Mouse (Mus musculus) limb, embryonic 12.5 days (tissue): ENCODE measurements around the gene Kcna7. TPM values are rescaled to one million over a fixed set of nuclear protein-coding genes. Genes with fewer than 3 reads are reported as not detected.

ENCODE experiments used
- ATAC-seq: fragments of 200-750 bp; cut with Nextera tagmentation; 2 replicates; pipeline ENCODE4 v1.8.0; 2017; ENCODE audit warnings: low read depth, moderate TSS enrichment; ENCODE audit not compliant: insufficient number of reproducible peaks, insufficient read depth, low FRiP score, low TSS enrichment
- H3K27ac ChIP-seq: fragments of 300-500 bp; sonication (generic); 2 replicates; pipeline ENCODE4 v1.5.1; 2016; ENCODE audit warnings: mild to moderate bottlenecking, moderate library complexity
- H3K27me3 ChIP-seq: fragments of 300-500 bp; sonication (generic); 2 replicates; pipeline ENCODE4 v1.6.1; 2016; ENCODE audit warnings: mild to moderate bottlenecking, moderate library complexity
- H3K36me3 ChIP-seq: fragments of 300-500 bp; sonication (generic); 2 replicates; pipeline ENCODE4 v1.6.1; 2016; ENCODE audit warnings: mild to moderate bottlenecking, moderate library complexity
- H3K4me1 ChIP-seq: fragments of 300-500 bp; sonication (generic); replicated peaks from 2 replicates; pipeline ENCODE4 v1.6.1; 2016
- H3K4me2 ChIP-seq: fragments of 300-500 bp; sonication (generic); 2 replicates; pipeline ENCODE4 v1.6.1; 2016; ENCODE audit warnings: mild to moderate bottlenecking, moderate library complexity
- H3K4me3 ChIP-seq: fragments of 300-500 bp; sonication (generic); replicated peaks from 2 replicates; pipeline ENCODE4 v1.5.1; 2016; ENCODE audit warnings: mild to moderate bottlenecking
- H3K9ac ChIP-seq: fragments of 300-500 bp; sonication (generic); replicated peaks from 2 replicates; pipeline ENCODE4 v1.6.1; 2016; ENCODE audit warnings: mild to moderate bottlenecking, moderate library complexity
- H3K9me3 ChIP-seq: fragments of 300-500 bp; sonication (generic); 2 replicates; pipeline ENCODE4 v1.6.1; 2016; ENCODE audit warnings: mild to moderate bottlenecking, moderate library complexity
- WGBS: fragments of 180-500 bp; shearing (Covaris S2); methylation state at CpG from one replicate; pipeline ENCODE4 v1.1.7; 2016; 5-methylcytosine and 5-hydroxymethylcytosine counted together
- polyA plus RNA-seq: library from polyadenylated mRNA; unstranded; fragments of >200 nt; fragmentation: Nextera tagmentation; extraction: Ambion mirVana; gene quantifications from 2 replicates; pipeline ENCODE4 v1.2.1, GENCODE M21; 2016

Gene Kcna7
- polyA plus RNA-seq, 1 experiment from 2014 or later: 0.18 TPM

DNA sequence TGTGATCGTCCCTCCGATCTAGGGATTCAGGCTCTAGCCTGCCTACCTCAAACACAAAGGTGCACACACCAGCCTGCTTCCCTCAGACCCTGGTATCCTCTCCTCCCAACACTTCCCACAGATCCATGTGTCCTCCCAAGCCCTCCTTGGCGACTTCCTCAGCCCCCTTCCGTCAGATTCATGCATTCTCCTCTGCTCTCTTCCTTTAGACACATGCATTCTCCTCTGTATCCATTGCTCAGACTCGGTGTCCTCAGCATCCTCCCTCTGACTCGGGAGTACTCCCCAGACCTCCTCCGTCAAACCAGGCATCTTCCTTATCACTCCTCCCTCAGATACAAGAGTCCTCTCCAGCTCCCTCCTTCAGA, 28.4 kb downstream of the Kcna7 start:
- no peaks in the 10 kb centered on the region for H3K9me3 ChIP-seq

DNA sequence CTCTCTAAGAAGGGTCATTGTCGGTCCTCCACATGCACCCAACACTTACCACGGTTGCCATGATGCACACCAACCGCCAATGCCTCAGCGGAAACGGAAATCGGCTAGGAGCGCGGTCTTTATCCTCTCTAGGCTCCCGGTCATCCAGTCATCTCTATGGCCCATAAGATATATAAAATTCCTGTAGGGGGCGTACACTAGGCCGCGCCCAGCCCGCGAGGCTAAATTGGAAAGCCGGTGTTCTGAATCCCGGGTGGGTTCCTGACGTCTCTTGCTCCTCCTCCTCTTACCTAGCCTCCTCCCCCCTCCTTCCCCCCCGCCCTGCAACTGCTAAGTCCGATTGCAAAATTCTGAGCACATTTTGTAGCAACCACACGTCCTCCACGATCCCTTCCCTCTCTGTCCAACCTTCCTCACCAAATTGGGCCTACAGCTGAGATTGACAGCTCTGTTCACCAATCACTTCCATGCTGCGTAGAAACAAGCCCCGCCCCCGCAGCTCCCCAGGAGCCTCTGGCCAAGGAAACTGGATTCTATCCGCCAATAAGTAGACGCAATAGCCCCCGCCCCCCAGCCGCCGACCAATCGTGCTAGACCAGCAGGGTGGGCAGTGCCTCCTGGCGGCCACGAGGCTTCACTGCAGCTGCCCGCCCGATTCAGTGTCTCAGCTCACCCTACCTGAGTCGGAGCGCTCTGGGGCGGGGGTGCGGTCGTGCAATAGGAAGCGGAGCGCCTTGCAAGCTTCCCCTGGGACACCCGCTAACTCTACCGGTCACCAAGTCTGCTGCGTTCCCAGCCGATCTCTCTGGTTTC, 29.0 kb downstream of the Kcna7 start, which contains the start of gene Gys1:
Gys1 (plus strand) TSS at position 642 of the 813 bp plus-strand sequence.
- under 1% methylated on average over 45 of the region's 45 CpGs for WGBS
- peaks cover 31% of the 10 kb centered on the region for H3K36me3 ChIP-seq
- no peaks in the 10 kb centered on the region for H3K9me3 ChIP-seq
- peak within 1 kb of the TSS; percentile 87 for H3K4me3 ChIP-seq
- H3K4me1 ChIP-seq: peaks cover 43% of the 10 kb centered on the region
- peak within 1 kb of the TSS; percentile 95 for H3K4me2 ChIP-seq
- H3K9ac ChIP-seq: peak within 1 kb of the TSS; percentile 84
- peak within 1 kb of the TSS; percentile 90 for H3K27ac ChIP-seq
- ATAC-seq: peak; percentile 94
- no peaks in the 10 kb centered on the region for H3K27me3 ChIP-seq

More for the DNA sequence above, 28.4 kb downstream of the Kcna7 start:
- peak overlapping the region; percentile 87 for H3K4me3 ChIP-seq
- H3K9ac ChIP-seq: peak overlapping the region; percentile 84
- 3% methylated on average over 7 of the region's 7 CpGs for WGBS
- H3K27ac ChIP-seq: peak overlapping the region; percentile 90
- no peaks in the 10 kb centered on the region for H3K27me3 ChIP-seq
- no peak for ATAC-seq
- peaks cover 34% of the 10 kb centered on the region for H3K36me3 ChIP-seq
- peak overlapping the region; percentile 95 for H3K4me2 ChIP-seq
- H3K4me1 ChIP-seq: peaks cover 43% of the 10 kb centered on the region

DNA sequence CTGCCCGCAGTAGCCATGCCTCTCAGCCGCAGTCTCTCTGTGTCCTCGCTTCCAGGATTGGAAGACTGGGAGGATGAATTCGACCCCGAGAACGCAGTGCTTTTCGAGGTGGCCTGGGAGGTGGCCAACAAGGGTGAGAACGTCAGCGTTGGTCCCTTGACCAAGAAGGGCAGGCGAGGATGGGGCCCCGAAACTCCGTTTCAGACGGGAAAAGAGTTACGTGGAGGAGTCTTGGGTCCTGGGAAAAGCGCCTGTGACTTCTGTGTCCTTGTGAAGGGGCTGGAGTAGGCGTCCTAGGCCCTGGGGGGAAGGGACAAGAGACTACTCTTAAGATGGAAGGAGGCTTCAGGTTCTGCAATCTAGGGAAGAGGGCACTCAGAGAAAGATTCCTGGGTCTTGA, 29.6 kb downstream of the Kcna7 start:
- Histone ChIP-seq H3K27me3 (no peaks in the 10 kb centered on the region), H3K4me3 (peak overlapping the region; percentile 87), H3K4me1 (peaks cover 43% of the 10 kb centered on the region), H3K9ac (peak overlapping the region; percentile 76), H3K36me3 (peaks cover 31% of the 10 kb centered on the region), H3K9me3 (no peaks in the 10 kb centered on the region), H3K4me2 (peak overlapping the region; percentile 95), H3K27ac (peak overlapping the region; percentile 46)
- ATAC-seq: no peak; the same call in 1 of the 2 replicates
- 3% methylated on average over 16 of the region's 16 CpGs for WGBS

DNA sequence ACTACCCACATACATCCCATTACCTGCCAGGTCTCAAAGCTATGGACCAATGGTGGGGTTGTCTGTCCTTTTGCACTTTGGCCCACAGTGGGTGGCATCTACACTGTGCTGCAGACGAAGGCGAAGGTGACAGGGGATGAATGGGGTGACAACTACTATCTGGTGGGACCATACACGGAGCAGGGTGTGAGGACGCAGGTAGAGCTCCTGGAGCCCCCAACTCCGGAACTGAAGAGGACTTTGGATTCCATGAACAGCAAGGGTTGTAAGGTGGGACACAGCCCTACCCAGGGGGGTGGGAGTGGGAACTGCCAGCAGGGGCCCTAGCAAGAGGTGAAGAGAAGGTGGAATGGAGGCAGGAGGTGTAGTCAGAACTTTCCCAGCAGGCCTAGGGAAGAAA, 31.0 kb downstream of the Kcna7 start:
- H3K4me2 ChIP-seq: peak overlapping the region; percentile 95
- no peaks in the 10 kb centered on the region for H3K27me3 ChIP-seq
- H3K36me3 ChIP-seq: peaks cover 31% of the 10 kb centered on the region
- ATAC-seq: no peak
- no peak overlapping the region for H3K27ac ChIP-seq
- 86% methylated on average over 5 of the region's 5 CpGs for WGBS
- H3K9ac ChIP-seq: 0 out of 2 replicates have a peak overlapping the region, but pooled peaks have one; percentile 1
- H3K4me3 ChIP-seq: no peak overlapping the region
- H3K9me3 ChIP-seq: no peaks in the 10 kb centered on the region
- peaks cover 43% of the 10 kb centered on the region for H3K4me1 ChIP-seq

DNA sequence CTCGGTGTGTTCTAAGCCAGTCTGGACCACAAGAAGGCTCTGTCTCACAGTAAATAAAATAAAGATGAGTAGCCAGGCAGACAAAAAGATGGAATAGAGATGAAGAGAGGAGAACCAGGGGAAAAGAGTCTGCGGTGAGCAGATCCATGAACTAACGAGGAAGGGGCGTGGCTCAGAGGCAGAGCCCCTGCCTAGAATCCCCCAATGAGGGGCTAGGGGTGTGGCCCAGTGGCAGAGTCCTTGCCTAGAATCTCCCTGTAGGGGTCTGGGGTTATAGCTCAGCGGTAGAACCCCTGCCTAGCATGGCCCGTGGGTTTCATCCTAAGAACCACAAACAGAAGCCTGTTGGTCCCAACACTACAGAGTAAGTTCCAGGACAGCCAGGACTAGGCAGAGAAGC, 31.6 kb downstream of the Kcna7 start:
- peak overlapping the region; percentile 48 for H3K4me2 ChIP-seq
- 24% methylated on average over 6 of the region's 6 CpGs for WGBS
- H3K4me1 ChIP-seq: peaks cover 43% of the 10 kb centered on the region
- H3K36me3 ChIP-seq: peaks cover 29% of the 10 kb centered on the region
- no peak overlapping the region for H3K9ac ChIP-seq
- peak overlapping the region; percentile 8; the same call in 1 of the 2 replicates for H3K4me3 ChIP-seq
- H3K27me3 ChIP-seq: no peaks in the 10 kb centered on the region
- no peaks in the 10 kb centered on the region for H3K9me3 ChIP-seq
- ATAC-seq: no peak
- H3K27ac ChIP-seq: peak overlapping the region; percentile 24; the same call in 1 of the 2 replicates

DNA sequence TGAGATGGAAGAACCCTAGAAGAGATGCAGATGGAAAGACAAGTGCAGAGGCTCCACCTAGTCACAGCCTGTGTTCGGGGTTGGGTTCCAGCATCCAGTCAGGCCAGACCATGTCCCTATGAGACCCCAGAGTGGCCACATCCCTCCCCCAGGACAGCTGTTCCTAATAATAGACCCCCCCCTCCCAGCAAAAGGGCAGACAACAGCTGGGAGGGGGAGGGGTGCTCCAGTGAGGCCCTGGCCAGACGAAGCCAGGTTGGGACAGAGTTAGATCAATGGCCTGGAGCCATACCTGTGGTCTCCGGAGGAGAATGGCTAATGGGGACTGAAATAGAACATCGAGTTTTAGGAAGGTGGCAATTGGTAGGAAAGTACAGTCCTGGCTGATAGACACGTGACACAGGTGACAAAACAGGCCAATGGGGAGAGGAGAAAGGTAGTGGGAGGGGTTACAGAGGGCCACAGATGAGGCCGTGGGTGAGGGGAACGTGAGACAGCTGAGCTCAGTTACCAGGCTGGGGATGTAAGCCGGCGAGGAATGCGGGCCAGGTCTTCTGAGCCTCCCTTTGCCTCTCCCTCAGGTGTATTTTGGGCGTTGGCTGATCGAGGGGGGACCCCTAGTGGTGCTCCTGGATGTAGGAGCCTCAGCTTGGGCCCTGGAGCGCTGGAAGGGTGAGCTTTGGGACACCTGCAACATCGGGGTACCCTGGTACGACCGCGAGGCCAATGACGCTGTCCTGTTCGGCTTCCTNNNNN, 32.2 kb downstream of the Kcna7 start, which contains the start of gene Ruvbl2:
Ruvbl2 (minus strand) TSS at position 576 of the 756 bp plus-strand sequence.
- Histone ChIP-seq H3K27me3 (no peaks in the 10 kb centered on the region), H3K9me3 (no peaks in the 10 kb centered on the region), H3K36me3 (peaks cover 32% of the 10 kb centered on the region), H3K4me2 (peak within 1 kb of the TSS; percentile 48), H3K4me3 (peak within 1 kb of the TSS; percentile 8; the same call in 1 of the 2 replicates), H3K4me1 (peaks cover 41% of the 10 kb centered on the region), H3K9ac (peak within 1 kb of the TSS; percentile 13; the same call in 1 of the 2 replicates), H3K27ac (peak within 1 kb of the TSS; percentile 24; the same call in 1 of the 2 replicates)
- ATAC-seq: no peak
- WGBS: 12% methylated on average over 19 of the region's 19 CpGs

DNA sequence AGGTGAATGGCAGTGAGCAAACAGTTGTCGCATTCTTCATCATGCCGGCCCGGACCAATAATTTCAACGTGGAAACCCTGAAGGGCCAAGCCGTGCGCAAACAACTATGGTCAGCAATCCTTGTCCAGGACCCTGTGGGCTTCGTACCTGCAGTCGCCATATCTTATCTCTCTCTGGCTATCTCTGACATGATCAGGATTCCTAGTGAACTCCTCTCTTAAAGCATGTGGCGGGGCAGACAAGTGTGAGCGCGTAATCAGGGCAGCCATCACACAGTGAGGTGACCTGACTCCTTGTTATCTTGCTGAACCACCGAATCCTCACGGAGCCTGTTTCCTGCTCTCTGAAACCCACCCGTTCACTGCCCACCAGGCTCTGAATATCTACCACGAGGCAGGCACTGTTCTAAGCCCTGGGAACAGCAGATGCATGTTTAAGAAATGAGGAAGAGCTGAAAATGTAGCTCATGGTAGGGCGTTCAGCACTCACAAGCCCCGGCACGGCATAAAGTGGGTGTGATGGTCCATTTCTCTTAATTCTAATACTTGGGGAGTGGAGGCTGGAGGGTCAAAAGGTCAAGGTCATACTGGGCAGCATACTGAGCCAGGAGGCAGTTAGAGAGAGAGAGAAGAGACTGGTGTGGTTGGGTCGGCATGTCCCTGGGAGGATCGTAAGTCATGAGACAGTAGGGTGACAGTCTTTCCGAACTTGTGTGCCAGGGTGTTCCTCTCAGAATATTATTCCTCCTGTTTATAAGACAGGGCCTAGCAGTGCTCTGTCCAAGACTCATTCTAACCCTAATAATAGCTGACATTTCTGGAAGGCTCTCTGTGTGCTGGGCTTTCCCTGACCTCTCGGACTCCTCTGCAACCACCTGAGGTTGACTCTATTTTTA, 38.3 kb downstream of the Kcna7 start:
- WGBS: 86% methylated on average over 22 of the region's 22 CpGs
- H3K4me2 ChIP-seq: no peak overlapping the region
- H3K27ac ChIP-seq: no peak overlapping the region
- H3K27me3 ChIP-seq: no peaks in the 10 kb centered on the region
- no peak overlapping the region for H3K4me3 ChIP-seq
- ATAC-seq: no peak
- no peaks in the 10 kb centered on the region for H3K9me3 ChIP-seq
- H3K36me3 ChIP-seq: peaks cover 73% of the 10 kb centered on the region
- H3K9ac ChIP-seq: no peak overlapping the region
- no peaks in the 10 kb centered on the region; the same call in 1 of the 2 replicates for H3K4me1 ChIP-seq

DNA sequence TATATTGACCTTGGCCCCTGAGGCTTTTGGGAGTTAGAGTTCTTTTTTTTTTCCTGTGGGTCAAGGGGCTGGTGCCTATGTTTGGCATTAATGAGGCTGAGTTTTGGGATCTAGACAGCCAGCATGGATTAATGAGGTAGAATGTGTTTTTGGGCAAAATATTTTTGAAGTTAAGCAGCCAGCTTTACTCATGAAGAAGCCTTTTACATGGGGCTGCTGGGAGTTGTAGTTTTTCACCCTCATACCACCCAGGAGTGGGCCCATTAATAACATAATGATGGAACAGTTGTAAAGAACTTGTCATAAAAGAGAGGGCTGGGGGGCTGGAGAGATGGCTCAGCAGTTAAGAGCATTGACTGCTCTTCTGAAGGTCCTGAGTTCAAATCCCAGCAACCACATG, 41.1 kb downstream of the Kcna7 start:
- no peaks in the 10 kb centered on the region for H3K9me3 ChIP-seq
- H3K36me3 ChIP-seq: peaks cover 68% of the 10 kb centered on the region

DNA sequence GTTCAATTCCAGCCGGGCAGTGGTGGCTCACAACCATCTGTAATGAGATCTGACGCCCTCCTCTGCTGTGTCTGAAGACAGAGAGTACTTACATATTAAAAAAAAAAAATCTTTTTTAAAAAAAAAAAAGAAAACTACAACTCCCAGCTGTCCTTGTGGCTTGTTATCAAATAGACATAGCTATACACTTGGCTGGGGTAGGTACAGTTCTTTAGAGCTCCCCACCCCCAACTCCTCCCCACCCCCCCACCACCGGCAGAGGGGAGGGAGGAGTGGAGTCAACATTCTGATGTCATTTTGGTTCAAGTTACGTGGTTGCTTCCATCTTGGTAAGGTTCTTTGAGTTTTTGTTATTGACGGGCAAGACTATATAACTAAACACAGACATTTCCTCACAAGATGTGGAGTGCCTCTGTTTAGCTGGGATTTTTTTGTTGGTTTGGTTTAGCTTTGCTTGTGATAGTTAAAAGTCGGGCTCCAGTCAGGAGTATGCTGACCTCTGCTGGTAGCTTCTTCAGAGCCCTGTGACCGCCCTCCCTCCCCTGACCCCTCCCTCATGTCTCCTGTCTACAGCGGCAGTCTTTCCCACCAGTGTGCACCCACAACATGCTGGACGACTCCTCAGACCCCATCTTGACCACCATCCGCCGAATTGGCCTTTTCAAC, 42.0 kb downstream of the Kcna7 start:
- 25% methylated on average over 11 of the region's 11 CpGs for WGBS
- no peak for ATAC-seq
- no peak overlapping the region for H3K4me3 ChIP-seq
- no peak overlapping the region for H3K27ac ChIP-seq
- peaks cover 72% of the 10 kb centered on the region for H3K36me3 ChIP-seq
- no peaks in the 10 kb centered on the region for H3K9me3 ChIP-seq
- H3K27me3 ChIP-seq: no peaks in the 10 kb centered on the region
- H3K4me1 ChIP-seq: no peaks in the 10 kb centered on the region; the same call in 1 of the 2 replicates
- H3K9ac ChIP-seq: no peak overlapping the region
- no peak overlapping the region for H3K4me2 ChIP-seq

More for the DNA sequence above, 41.1 kb downstream of the Kcna7 start:
- Histone ChIP-seq H3K4me3 (no peak overlapping the region), H3K27ac (no peak overlapping the region), H3K4me2 (no peak overlapping the region), H3K4me1 (no peaks in the 10 kb centered on the region; the same call in 1 of the 2 replicates), H3K9ac (no peak overlapping the region), H3K27me3 (no peaks in the 10 kb centered on the region)
- ATAC-seq: no peak

DNA sequence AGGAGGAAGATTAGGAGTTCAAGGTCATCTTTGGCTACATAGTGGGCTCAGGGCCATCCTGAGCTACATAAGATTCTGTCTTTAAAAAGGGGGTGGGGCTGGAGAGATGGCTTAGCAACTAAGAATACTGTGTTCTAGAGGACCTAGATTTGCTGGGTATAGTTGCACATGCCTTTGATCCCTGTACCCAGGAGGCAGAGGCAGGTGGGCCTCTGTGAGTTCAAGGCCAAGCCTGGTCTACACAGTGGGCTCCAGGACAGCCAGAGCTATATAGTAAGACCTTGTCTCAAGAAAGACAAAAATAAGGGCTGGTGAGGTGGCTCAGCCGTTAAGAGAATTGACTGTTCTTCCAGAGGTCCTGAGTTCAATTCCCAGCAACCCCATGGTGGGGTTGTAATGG, 44.5 kb downstream of the Kcna7 start:
- no peak for ATAC-seq
- Histone ChIP-seq H3K4me1 (no peaks in the 10 kb centered on the region; the same call in 1 of the 2 replicates), H3K36me3 (peaks cover 72% of the 10 kb centered on the region), H3K9ac (no peak overlapping the region), H3K4me2 (no peak overlapping the region), H3K4me3 (no peak overlapping the region), H3K27me3 (no peaks in the 10 kb centered on the region), H3K27ac (no peak overlapping the region), H3K9me3 (no peaks in the 10 kb centered on the region)
- 80% methylated on average over 1 of the region's 1 CpGs for WGBS
